Comparison of ENCODE assay signal across 21 mouse cellular contexts in genomic region chr10:60287726-60288125, GRCm38 (mm10). TPM values are rescaled to one million over a fixed set of nuclear protein-coding genes. Genes with fewer than 3 reads are reported as not detected.
DNase-seq lines count a peak whose midpoint lies in the region; ATAC-seq and TF ChIP-seq lines count a peak whose summit lies in the region.
"Had no signal": no experiment of that assay in that cellular context is flagged by ENCODE, and none has a peak within 500 bp of the region (broad histone marks: within the 10 kb centered on the region; RNA-seq: fewer than 3 reads in every experiment).

No protein-coding gene starts in this region.

- no peak for ATAC-seq in megakaryocyte, adult 5-6 weeks (ENCODE audit: poor library complexity, severe bottlenecking)
- ATAC-seq in stomach, postnatal 0 days (ENCODE audit: low FRiP score, low TSS enrichment), result no peak
- ATAC-seq: forebrain, postnatal 0 days; hindbrain, embryonic 16.5 days had no signal

- no peak overlapping the region for H3K9ac ChIP-seq in stomach, postnatal 0 days (ENCODE audit: low read length)
- H3K9ac ChIP-seq: embryonic facial prominence, embryonic 15.5 days; forebrain, postnatal 0 days; heart, embryonic 12.5 days; limb, embryonic 15.5 days; midbrain, embryonic 12.5 days had no signal

- TF ChIP-seq EP300 in stomach, postnatal 0 days (optimal IDR thresholded peaks at IDR 0.05), result no peak

- DNase-seq in cerebellum, adult 11-12 months, result peak; percentile 1
- DNase-seq in cerebellum, adult 8-10 months, result no peak
- peak; percentile 47 for DNase-seq in thymus, postnatal 0 days (ENCODE audit: low spot score)
- DNase-seq in thymus, postnatal 36 days, result no peak
- no peak for DNase-seq in stomach, postnatal 0 days (ENCODE audit: low spot score)
- no peak for DNase-seq in kidney, postnatal 36 days
- DNase-seq: cerebellum, adult 11 months; cerebellum, postnatal 25 days; embryo, embryonic 11 days; forebrain, postnatal 0 days; heart, postnatal 14 days; kidney, adult 18-20 months; lung, adult 2 months had no signal

- peaks cover 49% of the 10 kb centered on the region for H3K36me3 ChIP-seq in megakaryocyte, embryonic 14.5 days (replicated peaks; ENCODE audit: low read length)
- H3K36me3 ChIP-seq in stomach, postnatal 0 days (ENCODE audit: control insufficient read depth, insufficient read depth, low read length), result no peaks in the 10 kb centered on the region

- no peaks in the 10 kb centered on the region for H3K9me3 ChIP-seq in megakaryocyte, embryonic 14.5 days
- no peaks in the 10 kb centered on the region for H3K9me3 ChIP-seq in stomach, postnatal 0 days (ENCODE audit: control insufficient read depth, low read length)
- H3K9me3 ChIP-seq: embryonic facial prominence, embryonic 15.5 days; heart, embryonic 12.5 days; limb, embryonic 15.5 days; midbrain, embryonic 12.5 days had no signal

- H3K4me2 ChIP-seq in stomach, postnatal 0 days (replicated peaks; ENCODE audit: low read depth), result no peak overlapping the region
- H3K4me2 ChIP-seq: embryonic facial prominence, embryonic 15.5 days; heart, embryonic 12.5 days; limb, embryonic 15.5 days; midbrain, embryonic 12.5 days had no signal

- H3K27me3 ChIP-seq in megakaryocyte, embryonic 14.5 days (replicated peaks), result no peaks in the 10 kb centered on the region
- H3K27me3 ChIP-seq in stomach, postnatal 0 days (ENCODE audit: control insufficient read depth, insufficient read depth, low read length), result no peaks in the 10 kb centered on the region
- H3K27me3 ChIP-seq: embryonic facial prominence, embryonic 15.5 days; heart, embryonic 12.5 days; limb, embryonic 15.5 days; midbrain, embryonic 12.5 days had no signal

- peaks cover 96% of the 10 kb centered on the region for H3K4me1 ChIP-seq in megakaryocyte, embryonic 14.5 days
- H3K4me1 ChIP-seq in stomach, postnatal 0 days (replicated peaks; ENCODE audit: control insufficient read depth, insufficient read depth), result peaks cover 22% of the 10 kb centered on the region

- 58% methylated on average over 2 of the region's 2 CpGs for WGBS in stomach, postnatal 0 days

- H3K27ac ChIP-seq in stomach, postnatal 0 days (replicated peaks), result peak overlapping the region; percentile 31; the same call in 1 of the 2 replicates
- H3K27ac ChIP-seq: embryonic facial prominence, embryonic 15.5 days; kidney, postnatal 0 days; limb, embryonic 15.5 days; midbrain, embryonic 12.5 days had no signal

- TF ChIP-seq CTCF in stomach, postnatal 0 days (IDR thresholded peaks at IDR 0.05; ENCODE audit: low read depth), result no peak

- H3K4me3 ChIP-seq in megakaryocyte, embryonic 14.5 days (replicated peaks), result peak overlapping the region; percentile 69
- H3K4me3 ChIP-seq in stomach, postnatal 0 days (ENCODE audit: low read depth, low read length), result no peak overlapping the region
- H3K4me3 ChIP-seq: embryonic facial prominence, embryonic 15.5 days; heart, embryonic 12.5 days; limb, embryonic 15.5 days; midbrain, embryonic 12.5 days had no signal

RNA-seq across cellular contexts. Expression of gene Psap, which starts 10.3 kb away (rescaled TPM):
- 220 and 417 TPM in 2 replicates for polyA plus RNA-seq in megakaryocyte, embryonic 14.5 days (2012; ENCODE audit: insufficient read depth, low replicate concordance)
- 2,144 and 2,167 TPM in 2 replicates for total RNA-seq in megakaryocyte, adult 5-6 weeks (2015)
- 2,372 and 2,545 TPM in 2 replicates for total RNA-seq in megakaryocyte, adult 5-6 weeks (2017)
- polyA plus RNA-seq in thymus, postnatal 0 days (2015; fragmentation: Nextera tagmentation; extraction: Ambion mirVana), result 203 and 207 TPM in 2 replicates
- polyA plus RNA-seq in stomach, postnatal 0 days (2015; fragmentation: Nextera tagmentation; extraction: Ambion mirVana), result 128 and 129 TPM in 2 replicates

RNA-seq across cellular contexts. Expression of gene Vsir, which starts 58.9 kb away (rescaled TPM):
- 29.9 and 107 TPM in 2 replicates for polyA plus RNA-seq in megakaryocyte, embryonic 14.5 days (2012; ENCODE audit: insufficient read depth, low replicate concordance)
- total RNA-seq in megakaryocyte, adult 5-6 weeks (2015), result 267 and 312 TPM in 2 replicates
- total RNA-seq in megakaryocyte, adult 5-6 weeks (2017), result 783 and 809 TPM in 2 replicates
- polyA plus RNA-seq in thymus, postnatal 0 days (2015; fragmentation: Nextera tagmentation; extraction: Ambion mirVana), result 14.0 and 15.2 TPM in 2 replicates
- polyA plus RNA-seq in stomach, postnatal 0 days (2015; fragmentation: Nextera tagmentation; extraction: Ambion mirVana), result 4.2 and 4.3 TPM in 2 replicates

Comparison
In these comparisons a context has a peak if more than half of its experiments do, and no peak if none do; other contexts are left out.
1. DNase-seq: peak in cerebellum, adult 11-12 months (single experiment) and thymus, postnatal 0 days (single experiment); none in cerebellum, adult 8-10 months (single experiment), thymus, postnatal 36 days (0 of 2), stomach, postnatal 0 days (single experiment) and kidney, postnatal 36 days (0 of 2).